9 mouse cellular contexts compared by ENCODE assay signal in the genomic region with DNA sequence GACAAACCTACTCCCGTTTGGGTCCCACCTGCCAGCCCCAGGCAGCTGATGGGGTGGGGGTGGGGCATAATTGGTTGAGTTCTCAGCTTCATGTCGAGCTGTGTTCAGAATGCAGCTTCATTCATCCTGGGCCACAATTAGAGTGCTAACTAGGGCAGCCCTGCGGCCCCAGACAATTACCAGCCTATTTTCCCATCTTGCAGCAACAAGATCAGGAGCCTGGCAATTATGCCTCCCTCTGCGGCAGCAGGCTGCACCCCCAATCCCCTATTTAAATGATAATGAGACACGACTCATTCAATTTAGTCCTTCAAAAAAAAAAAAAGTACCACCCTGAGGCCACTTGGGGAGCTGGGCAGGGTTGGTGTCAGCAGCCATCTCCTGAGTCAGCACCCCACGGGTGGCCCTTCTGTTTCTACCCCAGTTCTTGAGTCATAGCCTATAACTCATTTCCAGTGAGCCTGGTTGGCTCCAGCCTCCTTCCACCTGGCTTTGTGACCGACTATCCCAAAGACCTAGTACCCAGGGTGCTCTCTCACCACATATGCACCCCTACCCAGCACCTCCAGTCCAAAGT. TPM values are rescaled to one million over a fixed set of nuclear protein-coding genes. Genes with fewer than 3 reads are reported as not detected.
DNase-seq lines count a peak whose midpoint lies in the region; ATAC-seq lines count a peak whose summit lies in the region.
"Had no signal": no experiment of that assay in that cellular context is flagged by ENCODE, and none has a peak within 500 bp of the region (broad histone marks: within the 10 kb centered on the region; RNA-seq: fewer than 3 reads in every experiment).

No protein-coding gene starts in this region.

- H3K4me3 ChIP-seq in embryonic facial prominence, embryonic 11.5 days (ENCODE audit: low read depth, low read length), result no peak overlapping the region
- no peak overlapping the region for H3K4me3 ChIP-seq in neural tube, embryonic 14.5 days (ENCODE audit: low read depth, low read length)
- H3K4me3 ChIP-seq: stomach, embryonic 15.5 days had no signal

- no peaks in the 10 kb centered on the region; the same call in 1 of the 2 replicates for H3K36me3 ChIP-seq in embryonic facial prominence, embryonic 11.5 days (replicated peaks; ENCODE audit: control insufficient read depth, insufficient read depth, low read depth, low read length)
- H3K36me3 ChIP-seq in neural tube, embryonic 14.5 days (ENCODE audit: control insufficient read depth, insufficient read depth, low read length), result no peaks in the 10 kb centered on the region

- H3K9me3 ChIP-seq in embryonic facial prominence, embryonic 11.5 days (replicated peaks; ENCODE audit: control insufficient read depth, low read length), result no peaks in the 10 kb centered on the region
- no peaks in the 10 kb centered on the region for H3K9me3 ChIP-seq in neural tube, embryonic 14.5 days (ENCODE audit: control insufficient read depth, low read length)
- H3K9me3 ChIP-seq: stomach, embryonic 15.5 days had no signal

- no peak overlapping the region for H3K4me2 ChIP-seq in embryonic facial prominence, embryonic 11.5 days (ENCODE audit: low read depth, low read length)
- no peak overlapping the region for H3K4me2 ChIP-seq in neural tube, embryonic 14.5 days (ENCODE audit: low read depth, low read length)
- H3K4me2 ChIP-seq: stomach, embryonic 15.5 days had no signal

- DNase-seq in 3T3-L1 (ENCODE audit: low read depth, low spot score), result peak; percentile 71
- peak; percentile 82 to 88 for DNase-seq in adrenal gland, adult (ENCODE audit: inconsistent age in 2 of 2, low spot score in 1 of 2)
- DNase-seq in embryonic facial prominence, embryonic 11.5 days (ENCODE audit: low spot score), result peak; percentile 60
- peak; percentile 69 for DNase-seq in layer of hippocampus, adult 11-12 months (ENCODE audit: low spot score)
- no peak for DNase-seq in thymus, postnatal 36 days
- no peak for DNase-seq in gastrocnemius, postnatal 4 days (ENCODE audit: low spot score in 2 of 2)
- DNase-seq in kidney, adult 11 months, result no peak

- no peaks in the 10 kb centered on the region for H3K27me3 ChIP-seq in embryonic facial prominence, embryonic 11.5 days (ENCODE audit: control insufficient read depth, insufficient read depth, low read length)
- no peaks in the 10 kb centered on the region for H3K27me3 ChIP-seq in neural tube, embryonic 14.5 days (ENCODE audit: control insufficient read depth, insufficient read depth, low read length)
- H3K27me3 ChIP-seq: stomach, embryonic 15.5 days had no signal

- no peak overlapping the region for H3K27ac ChIP-seq in embryonic facial prominence, embryonic 11.5 days (replicated peaks; ENCODE audit: low read depth, low read length)
- H3K27ac ChIP-seq in neural tube, embryonic 14.5 days (ENCODE audit: low read depth, low read length), result peak overlapping the region; percentile 75
- H3K27ac ChIP-seq: stomach, embryonic 15.5 days had no signal

- ATAC-seq in embryonic facial prominence, embryonic 11.5 days (replicated peaks; ENCODE audit: insufficient number of reproducible peaks, low FRiP score, low TSS enrichment, low read depth), result peak; percentile 75
- ATAC-seq in neural tube, embryonic 14.5 days (ENCODE audit: low read depth), result peak; percentile 69

- no peak overlapping the region for H3K9ac ChIP-seq in embryonic facial prominence, embryonic 11.5 days (replicated peaks; ENCODE audit: low read length)
- H3K9ac ChIP-seq in neural tube, embryonic 14.5 days (replicated peaks; ENCODE audit: low read depth, low read length), result 0 out of 2 replicates have a peak overlapping the region, but pooled peaks have one; percentile 25
- H3K9ac ChIP-seq: stomach, embryonic 15.5 days had no signal

- 14% methylated on average over 7 of the region's 7 CpGs for WGBS in embryonic facial prominence, embryonic 11.5 days
- WGBS in neural tube, embryonic 14.5 days, result 5% methylated on average over 7 of the region's 7 CpGs

- H3K4me1 ChIP-seq in embryonic facial prominence, embryonic 11.5 days (ENCODE audit: control insufficient read depth, insufficient read depth, low read length), result no peaks in the 10 kb centered on the region; the same call in 1 of the 2 replicates
- peaks cover 35% of the 10 kb centered on the region for H3K4me1 ChIP-seq in neural tube, embryonic 14.5 days (ENCODE audit: control insufficient read depth, insufficient read depth, low read length)
- H3K4me1 ChIP-seq: stomach, embryonic 15.5 days had no signal

RNA-seq across cellular contexts. Expression of a gene that starts 31.4 kb away (rescaled TPM):
- polyA plus RNA-seq in embryonic facial prominence, embryonic 11.5 days (2014; fragmentation: Nextera tagmentation; extraction: Ambion mirVana), result 14.5 and 17.1 TPM in 2 replicates
- polyA plus RNA-seq in neural tube, embryonic 14.5 days (2014; fragmentation: Nextera tagmentation; extraction: Ambion mirVana), result 21.2 and 23.5 TPM in 2 replicates
- total RNA-seq in gastrocnemius, postnatal 4 days (2021), result 10 to 100 TPM; 42.7 to 45.7 TPM

Comparison
In these comparisons a context has a peak if more than half of its experiments do, and no peak if none do; other contexts are left out.
1. DNase-seq: peak in 3T3-L1 (single experiment), adrenal gland, adult (2 of 2), embryonic facial prominence, embryonic 11.5 days (single experiment) and layer of hippocampus, adult 11-12 months (single experiment); none in thymus, postnatal 36 days (0 of 2), gastrocnemius, postnatal 4 days (0 of 2) and kidney, adult 11 months (single experiment).